Mouse (Mus musculus): ENCODE data around the gene Sox5.

Sox5 gene

DNA sequence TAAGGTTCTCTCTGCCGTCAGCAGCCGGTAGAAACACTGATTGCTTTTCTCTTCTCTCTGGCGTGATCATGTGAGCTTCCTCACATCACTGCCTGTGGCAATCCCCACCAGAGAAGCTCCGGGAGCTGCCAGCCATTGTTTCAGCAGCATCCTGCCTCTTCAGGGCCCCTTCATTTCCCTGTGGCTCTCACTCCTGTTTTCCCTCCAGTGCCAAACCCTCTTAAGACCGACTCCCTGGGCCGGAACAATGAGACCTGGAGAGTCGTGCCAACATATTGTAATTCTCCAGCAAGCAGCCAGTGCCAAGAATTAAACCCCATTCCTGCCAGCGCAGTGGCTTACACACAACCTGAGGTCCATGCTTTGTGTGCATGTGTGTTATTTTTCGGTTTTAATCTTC, 736.3 kb downstream of the Sox5 start:
- peak in 1 of 2 experiments; percentile 28 for DNase-seq (ENCODE audit: low spot score in 2 of 2)

DNA sequence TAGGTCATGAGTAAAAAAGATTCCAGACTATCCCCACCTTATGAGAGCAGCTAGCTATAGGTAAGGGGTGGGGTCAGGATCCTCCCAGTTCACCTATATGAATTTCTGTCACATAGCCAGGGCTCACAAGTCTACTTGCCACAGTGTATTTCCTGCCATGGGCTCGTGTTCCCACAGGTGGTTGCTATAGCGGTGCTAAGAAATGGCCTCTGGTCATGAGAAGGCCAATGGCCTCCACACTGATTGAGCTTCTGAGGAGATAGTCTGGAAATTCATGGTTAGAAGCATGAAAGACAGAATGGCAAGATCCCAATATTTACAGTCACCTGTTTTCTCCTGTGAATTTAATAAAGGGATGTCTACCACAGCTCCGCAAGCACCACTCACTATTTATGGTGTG, 737.4 kb downstream of the Sox5 start:
- DNase-seq (ENCODE audit: low spot score in 2 of 2) = no peak

- no peak for DNase-seq (ENCODE audit: low spot score in 2 of 2)
Measured at GRCm38 (mm10) chr6:144042936-144043335, 738.8 kb downstream of the Sox5 start.

DNA sequence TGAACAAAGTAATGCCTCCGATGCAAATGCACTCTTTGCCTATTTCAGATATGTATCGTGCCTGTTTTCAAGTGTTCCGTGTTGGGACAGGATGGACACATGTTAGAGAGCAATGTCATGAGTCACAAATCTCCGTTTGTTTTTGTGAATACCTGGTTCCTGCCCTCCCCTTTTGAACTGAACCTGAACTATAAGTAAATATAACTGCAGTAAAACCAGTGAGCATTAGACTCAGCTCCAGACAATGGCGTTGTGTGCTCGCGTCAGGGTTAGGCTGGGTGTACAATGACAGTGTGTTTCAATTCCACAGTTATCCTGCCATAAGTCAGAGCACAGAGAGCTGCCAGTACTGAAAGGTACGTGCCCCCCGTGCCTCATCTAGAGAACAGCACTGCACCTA, 739.8 kb downstream of the Sox5 start:
- no peak for DNase-seq (ENCODE audit: low spot score in 2 of 2)

GRCm38 (mm10) chr6:144041188-144041587, 740.6 kb downstream of the Sox5 start:
- no peak for DNase-seq (ENCODE audit: low spot score in 2 of 2)

DNA sequence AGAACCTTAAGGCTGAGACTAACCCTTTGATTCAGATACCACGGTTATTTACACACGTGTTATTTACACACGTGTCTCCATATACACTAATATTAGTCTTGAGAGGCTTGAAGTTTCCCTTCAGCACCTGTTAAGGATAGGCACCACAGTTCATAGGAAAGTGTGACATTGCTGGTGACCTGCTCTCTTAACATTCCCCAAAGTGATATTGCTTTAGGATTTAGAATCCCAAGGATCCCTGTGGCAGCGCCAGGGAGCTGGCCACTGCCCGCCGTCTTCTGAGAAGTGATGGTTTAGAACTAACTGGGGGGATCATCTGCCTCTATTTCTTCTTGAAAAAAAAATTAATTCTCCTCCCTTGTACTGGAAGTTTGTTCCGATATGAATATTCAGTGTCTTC, 741.4 kb downstream of the Sox5 start:
- no peak for DNase-seq (ENCODE audit: low spot score in 2 of 2)

DNA sequence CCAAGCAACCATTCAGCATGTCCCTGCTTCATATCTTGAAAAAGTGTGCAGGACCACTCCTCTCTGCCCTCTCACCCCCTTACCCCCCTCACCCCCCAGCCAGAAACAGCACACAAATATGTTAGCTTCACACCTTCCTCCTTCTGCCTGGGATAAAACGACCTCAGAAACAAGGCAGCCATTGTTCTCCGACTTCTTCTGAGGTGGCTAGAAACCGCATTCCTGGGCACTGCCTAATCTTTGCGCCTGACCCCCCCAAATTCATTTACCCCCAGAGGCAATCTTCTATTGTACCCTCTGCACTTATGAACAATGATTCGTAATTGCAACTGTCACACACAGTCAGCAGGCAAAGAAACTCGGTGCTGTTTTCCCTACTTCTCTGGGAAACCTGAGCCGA, 742.6 kb downstream of the Sox5 start:
- DNase-seq (ENCODE audit: low spot score in 2 of 2) = no peak

- no peak for DNase-seq (ENCODE audit: low spot score in 2 of 2)
Measured at GRCm38 (mm10) chr6:144033191-144033590, 748.6 kb downstream of the Sox5 start.

GRCm38 (mm10) chr6:144016929-144017328, 764.8 kb downstream of the Sox5 start:
- DNase-seq (ENCODE audit: low spot score in 2 of 2) = no peak

DNA sequence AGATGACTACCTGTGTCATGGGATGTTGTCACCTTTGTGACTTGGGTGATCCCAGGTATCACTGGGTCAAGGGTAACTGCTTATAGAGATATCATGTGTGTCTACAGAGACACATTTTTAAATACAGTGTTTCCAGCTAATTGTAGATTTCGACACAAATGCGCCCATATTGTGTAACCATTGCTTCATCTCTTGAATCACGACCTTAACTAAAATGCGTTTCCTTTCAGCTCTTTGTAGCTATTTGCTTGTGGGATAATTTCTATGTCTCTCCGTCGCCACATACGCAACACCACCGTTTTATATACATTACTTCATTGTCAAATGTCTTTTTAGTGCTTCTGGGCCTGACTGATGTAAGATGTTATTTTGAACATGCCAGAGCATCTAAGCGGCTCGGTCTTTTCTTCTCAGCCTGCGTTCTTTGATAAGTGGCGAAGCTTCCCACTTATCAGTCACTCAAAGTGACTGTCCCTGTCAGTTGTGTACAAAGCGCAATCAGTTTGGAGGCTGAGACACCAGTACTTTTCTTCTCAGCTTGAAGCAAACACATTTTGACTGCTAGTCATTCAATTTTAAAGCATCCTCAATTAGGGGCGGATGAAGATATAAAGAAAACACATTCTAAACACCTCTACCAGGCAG, 769.8 kb downstream of the Sox5 start:
- no peak for DNase-seq (ENCODE audit: low spot score in 2 of 2)

GRCm38 (mm10) chr6:144010995-144011394, 770.8 kb downstream of the Sox5 start:
- no peak for DNase-seq (ENCODE audit: low spot score in 2 of 2)

DNA sequence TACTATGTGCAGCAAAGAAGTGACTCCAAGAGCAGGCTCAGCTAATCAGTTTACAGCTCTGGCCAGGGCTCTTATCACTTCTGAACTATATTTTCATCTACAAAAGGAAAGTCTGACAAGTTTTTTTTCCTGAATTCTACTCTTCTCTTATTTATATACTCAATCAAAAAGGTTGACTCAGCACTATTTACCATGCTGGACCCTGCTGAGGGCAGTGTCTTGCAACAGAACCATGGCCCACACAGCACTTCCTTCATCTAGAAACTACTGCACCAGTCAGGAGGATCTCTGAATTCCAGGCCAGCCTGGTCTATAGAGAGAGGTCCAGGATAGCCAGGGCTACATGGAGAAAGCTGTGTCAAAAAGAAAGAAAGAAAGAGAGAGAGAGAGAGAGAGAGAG, 771.5 kb downstream of the Sox5 start:
- no peak for DNase-seq (ENCODE audit: low spot score in 2 of 2)

DNA sequence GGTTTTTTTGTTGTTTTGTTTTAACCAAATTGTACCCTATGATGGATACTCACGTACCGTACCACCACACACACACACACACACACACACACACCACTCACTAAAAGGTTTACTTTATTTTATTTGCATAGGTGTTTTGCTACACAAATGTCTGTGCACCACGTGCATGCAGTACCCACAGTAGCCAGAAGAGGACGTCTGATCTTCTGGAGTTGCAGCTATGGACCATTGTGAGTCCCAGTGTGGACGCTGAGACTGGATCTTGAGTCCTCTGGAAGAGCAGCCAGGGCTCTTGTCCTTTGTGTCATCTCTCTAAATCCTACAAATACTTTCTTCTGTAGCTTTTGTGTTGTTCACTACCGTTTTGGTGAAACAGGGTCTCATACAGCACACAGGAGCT, 776.6 kb downstream of the Sox5 start:
- DNase-seq (ENCODE audit: low spot score in 2 of 2) = no peak

- no peak for DNase-seq (ENCODE audit: low spot score in 2 of 2)
Measured at GRCm38 (mm10) chr6:143998201-143998600, 783.6 kb downstream of the Sox5 start.

DNA sequence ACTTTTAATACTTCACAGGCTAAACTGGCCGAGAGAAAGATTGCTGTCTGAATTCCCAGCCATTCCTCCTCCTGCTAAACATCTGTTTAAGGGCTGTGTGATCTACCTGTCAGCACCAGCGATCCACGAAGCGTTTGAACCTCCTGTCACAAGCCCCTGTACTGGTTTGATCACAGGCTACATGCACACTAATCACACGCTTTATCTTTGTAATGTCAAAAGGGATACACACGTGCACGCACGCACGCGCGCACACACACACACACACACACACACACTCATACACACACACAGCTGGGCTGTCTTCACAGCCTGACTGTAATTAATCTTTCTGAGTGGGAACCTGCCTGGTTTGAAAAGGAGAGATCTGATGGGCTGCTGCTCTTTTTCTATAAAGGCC, 784.2 kb downstream of the Sox5 start:
- no peak for DNase-seq (ENCODE audit: low spot score in 2 of 2)

DNA sequence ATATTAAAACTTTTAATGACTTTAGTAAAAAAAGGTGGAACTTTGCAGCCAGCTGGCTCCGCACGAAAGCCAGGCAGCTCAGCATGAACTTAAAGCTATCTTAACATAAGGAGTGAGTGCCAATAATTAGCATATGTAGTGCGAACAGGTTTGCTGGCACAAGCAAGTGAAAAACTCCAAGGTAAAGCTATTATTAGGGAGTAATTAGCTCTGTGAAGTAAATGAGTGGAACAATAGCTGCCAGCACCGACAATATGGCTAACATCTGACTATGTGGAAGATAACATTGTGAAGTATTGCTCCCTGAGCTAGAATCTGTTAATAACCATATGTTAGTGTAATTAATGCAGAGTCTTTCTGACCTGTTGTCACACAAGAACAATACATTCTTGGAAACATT, 786.7 kb downstream of the Sox5 start:
- DNase-seq (ENCODE audit: low spot score in 2 of 2) = no peak

GRCm38 (mm10) chr6:143987548-143987947, 794.2 kb downstream of the Sox5 start:
- DNase-seq (ENCODE audit: low spot score in 2 of 2) = no peak

GRCm38 (mm10) chr6:143980131-143980530, 801.6 kb downstream of the Sox5 start:
- no peak for DNase-seq (ENCODE audit: low spot score in 2 of 2)

DNA sequence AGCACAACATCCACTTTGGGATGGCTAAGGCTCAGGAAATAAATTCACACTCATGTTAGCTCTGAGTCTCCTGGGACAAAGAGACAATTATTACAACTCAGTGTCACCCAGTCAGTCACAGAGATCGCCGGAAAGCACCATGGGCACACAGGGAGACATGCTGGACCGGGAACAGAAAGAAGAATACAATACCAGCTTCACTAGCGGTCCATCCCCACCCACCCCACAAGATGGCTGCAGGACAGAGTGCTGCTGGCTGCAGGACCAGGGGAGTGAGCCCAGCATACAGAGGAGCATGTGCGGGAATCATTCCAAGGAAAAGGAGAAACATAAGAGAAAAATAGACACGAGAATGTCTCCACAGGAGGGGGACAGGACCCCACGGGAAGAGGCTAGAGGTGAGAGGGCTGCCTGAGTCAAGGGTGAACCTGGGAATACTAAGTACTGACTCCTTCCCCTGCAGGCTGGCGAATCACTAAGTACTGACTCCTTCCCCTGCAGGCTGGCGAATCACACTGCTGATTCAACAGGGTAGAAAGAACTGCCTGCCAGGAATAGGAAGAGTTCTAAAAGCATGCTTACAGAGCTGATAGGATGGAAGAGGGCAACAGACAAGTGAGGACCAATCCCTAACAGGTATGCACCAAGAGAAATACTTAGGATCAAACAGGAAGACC, 813.9 kb downstream of the Sox5 start:
- DNase-seq (ENCODE audit: low spot score in 2 of 2) = no peak

- no peak for DNase-seq (ENCODE audit: low spot score in 2 of 2)
Measured at GRCm38 (mm10) chr6:143960487-143960886, 821.3 kb downstream of the Sox5 start.

- no peak for DNase-seq (ENCODE audit: low spot score in 2 of 2)
Measured at GRCm38 (mm10) chr6:143960081-143960480, 821.7 kb downstream of the Sox5 start.

DNA sequence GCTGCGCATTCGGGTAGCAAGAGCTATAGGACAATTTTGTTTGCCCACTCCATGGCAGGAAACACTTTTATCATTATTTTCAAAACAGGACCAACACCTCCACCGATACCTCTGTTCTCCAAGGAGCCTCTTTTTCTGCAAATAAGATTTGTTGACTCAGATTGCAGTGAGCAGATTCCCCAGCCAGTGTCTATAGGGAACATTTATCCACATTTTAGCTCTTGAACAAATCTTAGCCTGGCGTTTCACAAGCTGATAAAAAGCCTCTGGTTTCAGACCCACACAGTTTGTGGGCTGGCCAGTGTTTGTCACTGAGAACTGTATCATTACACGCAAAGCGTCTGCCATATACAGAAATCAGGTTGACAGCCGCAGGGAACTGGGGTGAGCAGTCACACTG, 823.4 kb downstream of the Sox5 start:
- no peak for DNase-seq (ENCODE audit: low spot score in 2 of 2)

GRCm38 (mm10) chr6:143957063-143957462, 824.7 kb downstream of the Sox5 start:
- DNase-seq (ENCODE audit: low spot score in 2 of 2) = no peak

Measured in frontal cortex, postnatal 10 days (tissue).